Mouse (Mus musculus) ES-E14 (cell line): ENCODE results near the gene Zfr2. TPM values are rescaled to one million over a fixed set of nuclear protein-coding genes. Genes with fewer than 3 reads are reported as not detected.

Source experiments
- DNase-seq: peaks from one replicate; pipeline ENCODE4 v3.0.0-alpha.2; 2013; ENCODE audit warnings: low read depth, low spot score
- H3K27ac ChIP-seq: 2 replicates; pipeline ENCODE4 v1.5.1; 2012; ENCODE audit warnings: low read depth, mild to moderate bottlenecking, low read length, moderate library complexity, mixed read lengths; ENCODE audit not compliant: poor library complexity, insufficient read depth, severe bottlenecking
- H3K36me3 ChIP-seq: 2 replicates; pipeline ENCODE4 v1.6.1; 2012; ENCODE audit warnings: mild to moderate bottlenecking, low read length, moderate library complexity, mixed read lengths; ENCODE audit not compliant: control insufficient read depth, poor library complexity, insufficient read depth, severe bottlenecking
- H3K4me1 ChIP-seq, 2 experiments: fragments of 150-350 bp in 1 of 2; sonication (generic) in 1 of 2; 2 replicates each; pipeline ENCODE4 v1.6.1; 2012; ENCODE audit warnings: low read length in 2 of 2, mild to moderate bottlenecking in 1 of 2, mixed read lengths in 1 of 2; ENCODE audit not compliant: control insufficient read depth in 2 of 2, insufficient read depth in 2 of 2, poor library complexity in 1 of 2
- H3K4me3 ChIP-seq, 2 experiments: fragments of 150-350 bp in 1 of 2; sonication (generic) in 1 of 2; 2 replicates each; pipeline ENCODE4 v1.5.1; 2012; ENCODE audit warnings: low read length in 2 of 2, low read depth in 1 of 2, mild to moderate bottlenecking in 1 of 2, mixed read lengths in 1 of 2; ENCODE audit not compliant: insufficient read depth in 1 of 2, poor library complexity in 1 of 2, severe bottlenecking in 1 of 2
- H3K9ac ChIP-seq: 2 replicates; pipeline ENCODE4 v1.6.1; 2012; ENCODE audit warnings: low read depth, mild to moderate bottlenecking, low read length, mixed read lengths; ENCODE audit not compliant: poor library complexity, insufficient read depth, severe bottlenecking
- H3K9me3 ChIP-seq: fragments of 150-350 bp; sonication (generic); 2 replicates; pipeline ENCODE4 v1.6.1; 2012; ENCODE audit warnings: low read depth, mild to moderate bottlenecking, low read length; ENCODE audit not compliant: control insufficient read depth, insufficient read depth
- CHD2 ChIP-seq: IDR thresholded peaks from 2 replicates; pipeline ENCODE4 v1.6.1; 2014; ENCODE audit warnings: mild to moderate bottlenecking, low read depth, low read length, inconsistent platforms
- HCFC1 ChIP-seq: IDR thresholded peaks from 2 replicates; pipeline ENCODE4 v1.6.1; 2012; ENCODE audit warnings: low read length, inconsistent platforms, borderline replicate concordance; ENCODE audit not compliant: insufficient read depth
- MAFK ChIP-seq: IDR thresholded peaks from 2 replicates; pipeline ENCODE4 v1.6.1; 2014; ENCODE audit warnings: mild to moderate bottlenecking, low read depth, low read length, inconsistent platforms; ENCODE audit not compliant: insufficient read depth
- ZC3H11A ChIP-seq: IDR thresholded peaks from 2 replicates; pipeline ENCODE4 v1.6.1; 2012; ENCODE audit warnings: low read depth, mild to moderate bottlenecking, inconsistent platforms, low read length, borderline replicate concordance
- ZNF384 ChIP-seq: IDR thresholded peaks from 2 replicates; pipeline ENCODE4 v1.6.1; 2012; ENCODE audit warnings: low read depth, low read length, inconsistent platforms
- in situ Hi-C, 2 experiments: fragments of 600-800 bp; cut with MboI; formaldehyde crosslinking; loops; one replicate each; pipeline ENCODE4 v1.15.1; 2025; ENCODE audit warnings: low sequenced_read_pairs in 2 of 2, inconsistent platforms in 1 of 2; ENCODE audit not compliant: unreplicated experiment in 2 of 2
- total RNA-seq: library from RNA; depleted of rRNA; stranded (reverse); fragments of 300-350 nt; gene quantifications from 2 replicates; pipeline ENCODE4 v1.2.3, GENCODE M21; 2012

The Zfr2 gene
- total RNA-seq, 1 experiment: 0.67 TPM

DNA sequence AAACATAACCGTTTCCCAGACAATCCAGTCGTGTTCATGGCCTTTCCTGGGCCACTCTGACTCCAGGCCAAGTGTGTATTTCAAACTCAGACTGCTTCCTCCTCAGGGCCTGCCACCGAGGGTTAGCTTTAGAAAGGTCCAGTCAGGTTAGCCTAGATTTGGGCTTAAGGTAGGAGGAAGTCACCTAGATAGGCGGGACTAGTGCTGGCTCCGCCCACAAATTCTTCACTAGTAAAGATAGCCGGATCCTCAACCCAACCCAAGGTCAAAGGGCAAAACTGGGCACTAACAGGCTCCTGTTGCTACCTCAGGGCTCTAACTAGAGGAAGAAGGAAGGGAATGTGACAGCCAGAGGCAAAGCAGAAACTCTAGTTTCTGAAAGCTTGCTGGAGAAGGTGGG is 53.6 kb downstream of the Zfr2 start:
- Histone ChIP-seq H3K4me3 (no peak overlapping the region), H3K36me3 (no peaks in the 10 kb centered on the region), H3K27ac (no peak overlapping the region), H3K9me3 (no peaks in the 10 kb centered on the region), H3K4me1 (peaks cover 2 to 31% of the 10 kb centered on the region in 2 experiments), H3K9ac (no peak overlapping the region)
- no peak for DNase-seq
- TF ChIP-seq MAFK: no peak
- no peak for TF ChIP-seq ZNF384
- no peak for TF ChIP-seq ZC3H11A
- TF ChIP-seq HCFC1: no peak
- no peak for TF ChIP-seq CHD2
- in situ Hi-C loops: no loop called here

DNA sequence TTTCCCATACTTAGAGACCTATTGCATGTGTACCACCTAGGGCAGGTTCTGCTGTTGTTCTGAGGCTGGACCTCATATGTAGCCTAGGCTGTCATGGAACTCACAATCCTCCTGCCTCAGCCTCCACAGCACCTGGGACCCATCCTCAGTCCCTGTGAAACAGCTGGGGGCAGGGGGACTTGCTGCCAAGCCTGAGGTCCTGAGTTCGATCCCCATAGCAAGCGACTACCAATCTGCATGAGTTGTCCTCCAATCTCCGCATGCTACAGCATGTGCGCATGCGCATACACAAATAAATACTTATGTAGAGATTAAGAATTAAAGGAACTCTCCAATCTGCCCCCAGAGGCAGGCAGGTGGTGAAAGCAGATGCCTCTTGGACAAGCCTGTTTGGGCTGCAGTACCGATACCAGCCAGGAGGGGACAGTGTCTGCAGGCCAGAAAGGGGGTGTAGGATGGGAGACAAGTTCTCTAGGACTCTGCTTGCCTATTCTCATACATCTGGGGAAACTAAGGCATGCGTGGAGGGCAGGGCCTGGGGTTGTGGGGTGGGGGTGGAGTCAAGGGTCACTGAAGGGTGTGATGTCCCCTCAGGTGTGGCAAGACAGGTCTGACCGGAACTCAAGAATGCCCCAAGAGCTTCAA is 54.7 kb downstream of the Zfr2 start:
- peak; percentile 77 for DNase-seq
- H3K4me1 ChIP-seq: peaks cover 4 to 33% of the 10 kb centered on the region in 2 experiments
- TF ChIP-seq HCFC1: no peak
- no peaks in the 10 kb centered on the region for H3K36me3 ChIP-seq
- H3K9ac ChIP-seq: no peak overlapping the region
- H3K27ac ChIP-seq: no peak overlapping the region
- H3K4me3 ChIP-seq: peak overlapping the region in 1 of 2 experiments; percentile 47; a peak in 2 of 4 replicates
- H3K9me3 ChIP-seq: no peaks in the 10 kb centered on the region
- in situ Hi-C loops: no loop called here

DNA sequence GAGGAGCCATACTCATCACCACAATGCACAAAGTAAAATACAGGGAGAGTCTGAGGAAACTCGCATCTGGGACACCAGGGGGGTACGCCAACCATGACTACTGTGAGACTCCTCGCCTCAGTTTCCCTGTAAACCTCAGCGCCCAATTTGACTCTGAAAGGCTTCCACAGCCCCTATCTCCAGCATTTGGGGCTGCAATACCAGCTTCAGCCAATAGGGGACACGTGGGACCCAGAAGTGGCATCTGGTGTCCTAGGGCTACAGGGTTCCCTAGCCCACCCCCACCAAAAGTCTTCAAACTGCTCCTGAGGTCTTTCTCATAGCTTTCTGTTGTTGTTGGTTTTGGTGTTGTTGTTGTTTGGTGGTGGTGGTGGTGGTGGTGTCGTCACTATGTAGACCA is 55.6 kb downstream of the Zfr2 start:
- H3K36me3 ChIP-seq: no peaks in the 10 kb centered on the region
- TF ChIP-seq HCFC1 (no peak), ZNF384 (no peak), CHD2 (no peak), ZC3H11A (no peak), MAFK (no peak)
- peak; percentile 76 for DNase-seq
- in situ Hi-C loops: no loop called here
- no peaks in the 10 kb centered on the region for H3K9me3 ChIP-seq
- no peak overlapping the region for H3K27ac ChIP-seq
- H3K9ac ChIP-seq: no peak overlapping the region
- H3K4me3 ChIP-seq: peak overlapping the region; percentile 21 to 47; a peak in 3 of 4 replicates
- peaks cover 4 to 29% of the 10 kb centered on the region in 2 experiments for H3K4me1 ChIP-seq

DNA sequence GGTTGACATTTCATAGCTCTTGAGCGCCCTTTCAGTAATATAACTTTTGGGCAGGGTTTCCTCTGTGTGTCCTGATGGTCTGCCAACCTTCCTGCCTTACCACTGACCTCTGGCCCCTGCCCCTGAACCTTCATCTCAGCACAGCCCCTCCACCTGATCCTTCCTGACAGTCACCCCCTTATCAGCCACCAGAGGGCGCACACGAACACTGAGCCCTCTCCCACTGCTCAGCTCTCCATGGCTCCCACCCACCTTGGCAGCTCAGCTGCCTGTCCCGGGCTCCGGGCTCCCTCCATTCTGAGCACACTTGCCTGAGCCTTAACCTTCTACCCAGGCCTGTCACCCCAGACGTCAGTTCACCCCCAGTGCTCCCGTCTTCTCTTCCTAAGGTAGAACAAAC is 56.3 kb downstream of the Zfr2 start:
- no peak overlapping the region for H3K9ac ChIP-seq
- no peaks in the 10 kb centered on the region for H3K36me3 ChIP-seq
- no peak overlapping the region for H3K27ac ChIP-seq
- H3K4me3 ChIP-seq: no peak overlapping the region
- no peaks in the 10 kb centered on the region for H3K9me3 ChIP-seq
- TF ChIP-seq ZNF384 (no peak), MAFK (no peak), CHD2 (no peak), ZC3H11A (peak; percentile 18; the same call in 1 of the 2 replicates)
- peak; percentile 78 for DNase-seq
- H3K4me1 ChIP-seq: peaks cover 4 to 30% of the 10 kb centered on the region in 2 experiments
- in situ Hi-C loops: no loop called here

DNA sequence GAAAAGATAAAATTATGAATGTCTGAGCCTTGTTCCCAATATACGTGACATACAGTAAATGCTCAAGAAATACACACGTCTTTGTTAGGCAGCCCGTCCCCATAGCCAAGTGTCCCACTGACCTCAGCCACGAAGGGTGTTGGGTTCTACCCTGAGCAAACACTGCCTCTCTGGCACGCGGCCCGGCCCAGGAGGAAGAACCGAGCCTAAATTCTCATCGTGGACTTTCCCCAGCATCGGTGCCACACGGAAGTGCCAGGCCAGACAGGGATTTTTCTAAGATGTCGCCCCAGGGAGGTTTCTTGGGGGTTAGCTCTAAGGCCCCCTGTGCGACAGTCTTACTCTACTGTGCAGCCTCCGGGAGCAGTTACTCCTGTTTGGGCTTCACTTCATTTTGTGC is 56.9 kb downstream of the Zfr2 start:
- in situ Hi-C loops: no loop called here
- no peak overlapping the region for H3K27ac ChIP-seq
- no peaks in the 10 kb centered on the region for H3K36me3 ChIP-seq
- H3K9ac ChIP-seq: no peak overlapping the region
- no peak for DNase-seq
- H3K4me1 ChIP-seq: peaks cover 4 to 32% of the 10 kb centered on the region in 2 experiments
- H3K4me3 ChIP-seq: no peak overlapping the region
- no peaks in the 10 kb centered on the region for H3K9me3 ChIP-seq
- no peak for TF ChIP-seq CHD2
- TF ChIP-seq ZC3H11A: no peak
- TF ChIP-seq ZNF384: no peak
- TF ChIP-seq MAFK: no peak
- TF ChIP-seq HCFC1: no peak
